Comparison of ENCODE assay signal across 10 mouse cellular contexts in genomic region chr6:118827560-118827959, GRCm38 (mm10).
A peak's percentile ranks its signal among the peaks of the same experiment; 100 is the strongest.
DNase-seq lines count a peak whose midpoint lies in the region; ATAC-seq and TF ChIP-seq lines count a peak whose summit lies in the region.
"Had no signal": no experiment of that assay in that cellular context is flagged by ENCODE, and none has a peak within 500 bp of the region (broad histone marks: within the 10 kb centered on the region; RNA-seq: fewer than 3 reads in every experiment).

No protein-coding gene starts in this region.

- no peak overlapping the region for H3K9ac ChIP-seq in hindbrain, embryonic 12.5 days
- no peak overlapping the region for H3K9ac ChIP-seq in midbrain, postnatal 0 days (replicated peaks; ENCODE audit: low read length, poor library complexity, severe bottlenecking)

- 60% methylated on average over 8 of the region's 8 CpGs for WGBS in heart, embryonic 10.5 days
- 29% methylated on average over 8 of the region's 8 CpGs for WGBS in hindbrain, embryonic 12.5 days
- WGBS in midbrain, postnatal 0 days: 37% methylated on average over 8 of the region's 8 CpGs

- TF ChIP-seq CTCF in midbrain, postnatal 0 days (IDR thresholded peaks at IDR 0.05): no peak

- H3K27me3 ChIP-seq in heart, embryonic 10.5 days (ENCODE audit: insufficient read depth, poor library complexity, severe bottlenecking): no peaks in the 10 kb centered on the region
- H3K27me3 ChIP-seq in hindbrain, embryonic 12.5 days: no peaks in the 10 kb centered on the region
- H3K27me3 ChIP-seq in midbrain, postnatal 0 days (ENCODE audit: insufficient read depth, low read length): no peaks in the 10 kb centered on the region

- no peaks in the 10 kb centered on the region for H3K36me3 ChIP-seq in heart, embryonic 10.5 days
- H3K36me3 ChIP-seq in hindbrain, embryonic 12.5 days: no peaks in the 10 kb centered on the region
- H3K36me3 ChIP-seq in midbrain, postnatal 0 days (ENCODE audit: insufficient read depth, low read length): no peaks in the 10 kb centered on the region

- no peak overlapping the region for H3K4me3 ChIP-seq in heart, embryonic 10.5 days
- no peak overlapping the region for H3K4me3 ChIP-seq in hindbrain, embryonic 12.5 days
- no peak overlapping the region for H3K4me3 ChIP-seq in midbrain, postnatal 0 days (ENCODE audit: low read depth, low read length)

- no peaks in the 10 kb centered on the region for H3K9me3 ChIP-seq in heart, embryonic 10.5 days
- no peaks in the 10 kb centered on the region for H3K9me3 ChIP-seq in hindbrain, embryonic 12.5 days (replicated peaks)
- no peaks in the 10 kb centered on the region for H3K9me3 ChIP-seq in midbrain, postnatal 0 days (ENCODE audit: low read length)

- DNase-seq in heart, embryonic 10.5 days (ENCODE audit: low spot score): no peak
- no peak for DNase-seq in heart, adult 8-10 months (ENCODE audit: low spot score)
- peak; percentile 26 for DNase-seq in embryo, embryonic 10 days (ENCODE audit: low spot score)
- DNase-seq in midbrain, postnatal 0 days (ENCODE audit: low spot score): no peak
- no peak for DNase-seq in gastrocnemius, postnatal 4 days (ENCODE audit: low spot score in 2 of 2)
- no peak for DNase-seq in adrenal gland, postnatal 10 days
- DNase-seq: lung, adult 18-20 months; thymus, postnatal 14 days had no signal

- peak; percentile 58 for ATAC-seq in hindbrain, embryonic 12.5 days (ENCODE audit: low FRiP score)
- peak; percentile 58; the same call in 1 of the 2 replicates for ATAC-seq in midbrain, postnatal 0 days (ENCODE audit: low FRiP score)
- ATAC-seq in monocyte, adult 5-6 weeks (replicated peaks; ENCODE audit: insufficient number of reproducible peaks, low FRiP score, low TSS enrichment, poor library complexity, severe bottlenecking): no peak

- H3K4me1 ChIP-seq in heart, embryonic 10.5 days: peaks cover 72% of the 10 kb centered on the region
- peaks cover 20% of the 10 kb centered on the region for H3K4me1 ChIP-seq in hindbrain, embryonic 12.5 days
- peaks cover 6% of the 10 kb centered on the region; the same call in 1 of the 2 replicates for H3K4me1 ChIP-seq in midbrain, postnatal 0 days (ENCODE audit: insufficient read depth, low read length)

- no peak overlapping the region for H3K4me2 ChIP-seq in hindbrain, embryonic 12.5 days (replicated peaks)
- H3K4me2 ChIP-seq in midbrain, postnatal 0 days (ENCODE audit: low read depth, low read length, poor library complexity, severe bottlenecking): no peak overlapping the region

- peak overlapping the region; percentile 75 for H3K27ac ChIP-seq in heart, embryonic 10.5 days
- peak overlapping the region; percentile 62 for H3K27ac ChIP-seq in hindbrain, embryonic 12.5 days
- peak overlapping the region; percentile 21; the same call in 1 of the 2 replicates for H3K27ac ChIP-seq in midbrain, postnatal 0 days (ENCODE audit: low read depth, low read length)

Comparison
In these comparisons a context has a peak if more than half of its experiments do, and no peak if none do; other contexts are left out.
1. H3K27ac ChIP-seq: peak in every context shown above with its lines; median percentile 75 in heart, embryonic 10.5 days; 62 in hindbrain, embryonic 12.5 days; 21 in midbrain, postnatal 0 days.